Mouse (Mus musculus) lung, embryonic 16.5 days (tissue): ENCODE results near the gene Card14. TPM values are rescaled to one million over a fixed set of nuclear protein-coding genes. Genes with fewer than 3 reads are reported as not detected.

Experiments
- microRNA counts: library from miRNA; unstranded; fragments of <30 nt; microRNA quantifications from one replicate; lab custom pipeline; 2016
- microRNA-seq: library from miRNA; unstranded; fragments of <30 nt; microRNA quantifications from one replicate; pipeline ENCODE4, GENCODE M21; 2016
- polyA plus RNA-seq: library from polyadenylated mRNA; unstranded; fragments of >200 nt; fragmentation: Nextera tagmentation; extraction: Ambion mirVana; gene quantifications from 2 replicates; pipeline ENCODE4 v1.2.1, GENCODE M21; 2015

The Card14 gene
- polyA plus RNA-seq, 1 experiment from 2014 or later = 0.05 TPM

MicroRNA genes within 50 kb of the gene (microRNA counts, 519-probe panel; counts per million panel counts)
- microRNA mmu-miR-1932 (lab: Ali Mortazavi, UCI) = not detected

Small RNA genes within 50 kb of the gene (microRNA-seq; reads per million reads assigned to microRNA genes)
- not detected for gene Mir1932

Other genes starting within 250 kb of the Card14 start
- gene Cbx4, start 221.5 kb upstream of the Card14 start, polyA plus RNA-seq = 13.3 and 14.0 TPM in 2 replicates
- gene Tbc1d16, start 79.3 kb upstream of the Card14 start, polyA plus RNA-seq = 19.4 and 20.0 TPM in 2 replicates
- gene Ccdc40, start 79.2 kb upstream of the Card14 start, polyA plus RNA-seq = 6.3 and 9.2 TPM in 2 replicates
- gene Gaa, start 39.9 kb upstream of the Card14 start, polyA plus RNA-seq = 77.7 and 78.1 TPM in 2 replicates
- 330 and 339 TPM in 2 replicates for gene Eif4a3, start 7.7 kb upstream of the Card14 start, polyA plus RNA-seq
- gene Sgsh, start 47.8 kb downstream of the Card14 start, polyA plus RNA-seq = 6.7 and 8.4 TPM in 2 replicates
- gene Slc26a11, start 47.8 kb downstream of the Card14 start, polyA plus RNA-seq = 12.4 and 12.6 TPM in 2 replicates
- gene Rnf213, start 85.3 kb downstream of the Card14 start, polyA plus RNA-seq = 6.8 and 7.5 TPM in 2 replicates
- gene Endov, start 183.6 kb downstream of the Card14 start, polyA plus RNA-seq = 16.0 and 17.9 TPM in 2 replicates
- gene Nptx1, start 240.0 kb downstream of the Card14 start, polyA plus RNA-seq = 1.0 and 1.2 TPM in 2 replicates